Mouse (Mus musculus) testis, adult 2 months (tissue): Measurements from ENCODE around the gene Dmd.

Experiments used
- CTCF ChIP-seq: fragments of 200-500 bp; IDR thresholded peaks from 2 replicates; pipeline ENCODE4 v1.5.1; 2012; ENCODE audit warnings: low read depth, mild to moderate bottlenecking, inconsistent platforms, low read length, moderate library complexity; ENCODE audit not compliant: control insufficient read depth, insufficient read depth, insufficient replicate concordance
- POLR2A ChIP-seq: fragments of 200-500 bp; IDR thresholded peaks from 2 replicates; pipeline ENCODE4 v1.6.1; 2012; ENCODE audit warnings: low read depth, mild to moderate bottlenecking, inconsistent platforms, low read length, moderate library complexity; ENCODE audit not compliant: control insufficient read depth

GRCm38 (mm10) chrX:85076845-85077244 is 2128.2 kb downstream of the Dmd start:
- TF ChIP-seq POLR2A = no peak
- no peak for TF ChIP-seq CTCF
